Mouse (Mus musculus) macrophage (primary cell): ENCODE measurements at regions not wholly inside any gene's neighbourhood (a gene's known extent, or its start where the extent isn't known, plus 50 kb on each side); places are given as distances from the start of the nearest gene placed in this dataset.

Experiments
- H3K27ac ChIP-seq: fragments of 350-480 bp; formaldehyde crosslinking; 2 replicates; pipeline ENCODE4 v1.9.0; 2021
- H3K36me3 ChIP-seq: fragments of 350-480 bp; formaldehyde crosslinking; 2 replicates; pipeline ENCODE4 v1.9.0; 2021; ENCODE audit errors: inconsistent target
- H3K4me3 ChIP-seq: fragments of 350-480 bp; formaldehyde crosslinking; 2 replicates; pipeline ENCODE4 v1.9.0; 2021; ENCODE audit errors: inconsistent target
- H3K79me2 ChIP-seq: fragments of 350-480 bp; formaldehyde crosslinking; 2 replicates; pipeline ENCODE4 v1.9.0; 2021; ENCODE audit errors: inconsistent target
- WGBS: methylation state at CpG from one replicate; pipeline ENCODE4 v1.1.7; 2026; ENCODE audit warnings: inconsistent platforms; ENCODE audit not compliant: missing documents; 5-methylcytosine and 5-hydroxymethylcytosine counted together

DNA sequence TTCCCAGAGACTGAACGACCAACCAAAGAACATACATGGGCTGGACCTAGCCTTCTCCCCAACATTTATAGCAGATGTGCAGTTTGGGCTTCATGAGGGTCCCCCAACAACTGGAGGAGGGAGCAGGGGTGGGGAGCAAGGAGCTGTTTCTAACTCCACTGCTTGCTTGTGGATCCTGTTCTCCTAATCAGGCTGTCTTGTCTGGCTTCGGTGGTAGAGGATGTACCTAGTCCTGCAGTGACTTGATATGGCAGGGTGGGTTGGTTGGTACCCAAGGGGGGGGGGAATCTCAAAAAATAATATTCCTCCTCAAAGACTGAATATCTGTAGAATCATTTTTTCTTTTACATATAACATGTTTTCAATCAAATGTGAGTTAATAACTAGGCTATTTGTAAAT, 168.3 kb upstream of the Jmjd1c start:
- Histone ChIP-seq H3K27ac (peak overlapping the region; percentile 98), H3K79me2 (no peaks in the 10 kb centered on the region), H3K4me3 (no peak overlapping the region), H3K36me3 (no peaks in the 10 kb centered on the region)
- WGBS: 86% methylated on average over 2 of the region's 2 CpGs

GRCm38 (mm10) chr10:66928211-66928990, 167.5 kb upstream of the Jmjd1c start:
- 44% methylated on average over 6 of the region's 6 CpGs for WGBS
- H3K27ac ChIP-seq: peak overlapping the region; percentile 98
- H3K79me2 ChIP-seq: no peaks in the 10 kb centered on the region
- no peak overlapping the region for H3K4me3 ChIP-seq
- no peaks in the 10 kb centered on the region for H3K36me3 ChIP-seq

DNA sequence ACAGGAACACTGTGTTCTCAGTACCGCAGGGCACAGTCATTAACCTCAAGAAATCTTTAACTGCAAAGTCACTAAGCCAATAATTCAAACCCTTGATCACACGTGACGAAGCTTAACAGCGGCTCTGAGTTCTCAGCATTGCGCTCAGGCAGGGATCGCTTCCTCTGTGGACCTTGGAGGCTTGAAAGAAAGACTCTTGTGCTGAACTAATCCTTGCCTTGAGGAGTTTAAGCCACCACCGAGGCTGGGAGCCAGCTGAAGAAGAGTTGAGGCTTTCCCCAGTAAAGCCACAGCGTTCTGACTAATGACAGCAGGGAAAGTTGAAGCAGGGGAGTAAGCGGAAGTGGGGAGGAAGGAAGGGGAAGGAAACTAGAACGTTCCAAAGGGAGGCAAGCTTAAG, 165.4 kb upstream of the Jmjd1c start:
- peak overlapping the region; percentile 98 for H3K27ac ChIP-seq
- WGBS: under 1% methylated on average over 10 of the region's 10 CpGs
- H3K36me3 ChIP-seq: no peaks in the 10 kb centered on the region
- H3K79me2 ChIP-seq: no peaks in the 10 kb centered on the region
- H3K4me3 ChIP-seq: peak overlapping the region; percentile 32

DNA sequence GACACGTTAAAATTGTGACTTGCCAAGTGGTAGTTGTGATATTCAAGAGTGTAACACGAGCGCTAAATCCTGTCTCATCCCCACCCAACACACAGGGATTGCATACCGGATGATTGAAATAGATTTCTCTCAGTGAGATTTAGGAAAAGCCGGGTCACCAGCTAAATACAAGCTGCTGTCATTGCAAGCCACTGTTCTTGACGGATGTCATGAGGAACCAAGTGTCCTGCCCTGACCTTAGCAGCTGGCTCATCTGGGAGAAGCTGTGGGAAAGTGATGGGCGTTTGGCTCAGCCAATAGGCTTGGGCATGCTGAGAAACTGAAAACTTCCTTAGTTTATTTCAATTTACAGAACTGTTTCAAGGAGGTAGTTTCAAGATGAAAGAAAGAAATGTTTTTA, 164.4 kb upstream of the Jmjd1c start:
- H3K36me3 ChIP-seq: no peaks in the 10 kb centered on the region
- H3K27ac ChIP-seq: peak overlapping the region; percentile 98
- 46% methylated on average over 7 of the region's 7 CpGs for WGBS
- no peaks in the 10 kb centered on the region for H3K79me2 ChIP-seq
- H3K4me3 ChIP-seq: no peak overlapping the region

DNA sequence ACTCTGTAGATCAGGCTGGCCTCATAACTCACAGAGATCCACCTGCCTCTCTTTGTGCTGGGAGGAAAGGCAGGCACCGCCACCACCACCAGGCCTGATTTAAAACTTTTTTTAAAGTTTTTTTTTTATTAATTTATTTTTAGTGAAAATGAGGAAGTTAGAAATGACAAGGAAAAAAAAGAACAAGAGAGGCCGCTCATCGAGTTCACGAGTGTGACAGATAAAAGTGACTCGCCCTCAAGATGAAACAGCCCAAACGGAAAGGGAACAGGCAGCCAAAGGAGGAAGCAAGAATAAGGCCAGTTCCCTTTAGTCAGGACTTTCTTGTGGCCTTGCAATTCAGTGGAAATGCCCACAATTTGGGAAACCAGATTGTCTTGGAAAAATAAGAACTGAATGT, 163.4 kb upstream of the Jmjd1c start:
- H3K36me3 ChIP-seq: no peaks in the 10 kb centered on the region
- WGBS: 1% methylated on average over 6 of the region's 6 CpGs
- no peak overlapping the region for H3K4me3 ChIP-seq
- H3K79me2 ChIP-seq: no peaks in the 10 kb centered on the region
- H3K27ac ChIP-seq: peak overlapping the region; percentile 98

DNA sequence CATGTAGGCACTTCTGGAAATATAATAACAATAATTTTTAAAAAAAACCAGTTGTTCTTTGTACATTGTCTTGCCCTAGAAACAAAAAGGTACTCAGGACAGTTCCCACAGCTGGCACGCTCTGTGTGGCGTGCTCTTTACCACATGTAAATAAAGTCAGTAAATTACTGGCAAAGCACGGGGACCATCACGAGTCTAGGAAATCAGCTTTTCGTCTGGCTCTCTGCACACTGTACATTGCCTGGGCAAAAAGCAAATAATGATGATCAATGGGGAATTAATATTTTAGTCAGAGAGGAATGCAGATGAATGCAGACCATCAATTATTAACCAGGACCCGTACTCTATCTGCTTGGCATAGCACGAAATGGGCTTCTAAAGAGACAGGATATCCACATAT, 162.2 kb upstream of the Jmjd1c start:
- H3K79me2 ChIP-seq: no peaks in the 10 kb centered on the region
- H3K27ac ChIP-seq: peak overlapping the region; percentile 98
- WGBS: 94% methylated on average over 7 of the region's 7 CpGs
- H3K36me3 ChIP-seq: no peaks in the 10 kb centered on the region
- no peak overlapping the region for H3K4me3 ChIP-seq

GRCm38 (mm10) chr10:66935731-66936130, 160.2 kb upstream of the Jmjd1c start:
- peak overlapping the region; percentile 13; the same call in 1 of the 2 replicates for H3K27ac ChIP-seq
- H3K79me2 ChIP-seq: no peaks in the 10 kb centered on the region
- WGBS: 96% methylated on average over 6 of the region's 6 CpGs
- H3K4me3 ChIP-seq: no peak overlapping the region
- no peaks in the 10 kb centered on the region for H3K36me3 ChIP-seq

DNA sequence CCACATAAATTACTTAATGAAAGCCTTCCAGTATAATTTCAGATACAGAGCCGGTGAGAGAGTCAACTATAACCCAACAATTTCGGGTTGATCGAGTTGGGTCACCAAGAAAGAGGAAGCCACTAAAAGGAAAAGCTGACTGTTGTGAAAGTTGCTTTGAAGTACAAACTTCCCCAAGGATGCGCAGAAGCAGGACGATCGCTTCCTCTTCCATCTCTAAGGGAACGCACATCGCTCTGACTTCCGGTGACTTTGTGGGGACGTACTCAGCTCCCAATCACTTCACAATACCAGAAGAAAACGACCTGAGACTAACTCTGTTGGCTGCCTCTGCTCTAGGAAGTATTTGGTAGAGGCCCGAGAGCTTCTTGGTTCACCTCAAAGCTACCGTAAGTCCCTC, 158.8 kb upstream of the Jmjd1c start:
- Histone ChIP-seq H3K27ac (peak overlapping the region; percentile 92), H3K79me2 (no peaks in the 10 kb centered on the region), H3K4me3 (no peak overlapping the region), H3K36me3 (no peaks in the 10 kb centered on the region)
- WGBS: 2% methylated on average over 13 of the region's 13 CpGs

- H3K27ac ChIP-seq: no peak overlapping the region
- 54% methylated on average over 6 of the region's 6 CpGs for WGBS
- H3K4me3 ChIP-seq: no peak overlapping the region
- no peaks in the 10 kb centered on the region for H3K36me3 ChIP-seq
- H3K79me2 ChIP-seq: no peaks in the 10 kb centered on the region
Measured at GRCm38 (mm10) chr10:66940368-66940767, 155.6 kb upstream of the Jmjd1c start.

- no peaks in the 10 kb centered on the region for H3K79me2 ChIP-seq
- H3K27ac ChIP-seq: no peak overlapping the region
- WGBS: 77% methylated on average over 5 of the region's 5 CpGs
- no peaks in the 10 kb centered on the region for H3K36me3 ChIP-seq
- H3K4me3 ChIP-seq: no peak overlapping the region
Measured at GRCm38 (mm10) chr10:66940922-66941321, 155.0 kb upstream of the Jmjd1c start.

GRCm38 (mm10) chr10:66941974-66942373, 154.0 kb upstream of the Jmjd1c start:
- no peaks in the 10 kb centered on the region for H3K36me3 ChIP-seq
- no peaks in the 10 kb centered on the region for H3K79me2 ChIP-seq
- H3K27ac ChIP-seq: no peak overlapping the region
- WGBS: 97% methylated on average over 3 of the region's 3 CpGs
- H3K4me3 ChIP-seq: no peak overlapping the region

- H3K27ac ChIP-seq: no peak overlapping the region
- WGBS: 57% methylated on average over 5 of the region's 5 CpGs
- no peak overlapping the region for H3K4me3 ChIP-seq
- no peaks in the 10 kb centered on the region for H3K36me3 ChIP-seq
- H3K79me2 ChIP-seq: no peaks in the 10 kb centered on the region
Measured at GRCm38 (mm10) chr10:66943875-66944274, 152.1 kb upstream of the Jmjd1c start.

GRCm38 (mm10) chr10:66946161-66946560, 149.8 kb upstream of the Jmjd1c start:
- WGBS: 79% methylated on average over 2 of the region's 2 CpGs

DNA sequence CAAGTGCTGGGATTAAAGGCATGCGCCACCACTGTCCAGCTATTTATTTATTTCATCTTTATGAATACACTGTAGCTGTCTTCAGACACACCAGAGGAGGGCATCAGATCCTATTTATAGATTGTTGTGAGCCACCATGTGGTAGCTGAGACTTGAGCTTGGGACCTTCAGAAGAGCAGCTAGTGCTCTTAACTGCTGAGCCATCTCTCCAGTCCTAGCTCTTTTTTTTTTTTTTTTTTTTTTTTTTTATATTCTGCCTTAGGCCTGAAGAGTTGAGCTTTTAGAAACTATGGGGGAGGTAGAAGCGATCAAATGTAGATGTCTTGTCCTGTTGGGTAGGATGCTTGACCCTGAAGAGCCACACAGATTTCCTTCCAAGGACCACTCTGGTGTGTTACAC, 147.6 kb upstream of the Jmjd1c start:
- Histone ChIP-seq H3K4me3 (no peak overlapping the region), H3K36me3 (no peaks in the 10 kb centered on the region), H3K79me2 (no peaks in the 10 kb centered on the region), H3K27ac (no peak overlapping the region)
- WGBS: 100% methylated on average over 2 of the region's 2 CpGs

More at GRCm38 (mm10) chr10:66946161-66946560, 149.8 kb upstream of the Jmjd1c start:
- Histone ChIP-seq H3K4me3 (no peak overlapping the region), H3K79me2 (no peaks in the 10 kb centered on the region), H3K36me3 (no peaks in the 10 kb centered on the region), H3K27ac (no peak overlapping the region)

DNA sequence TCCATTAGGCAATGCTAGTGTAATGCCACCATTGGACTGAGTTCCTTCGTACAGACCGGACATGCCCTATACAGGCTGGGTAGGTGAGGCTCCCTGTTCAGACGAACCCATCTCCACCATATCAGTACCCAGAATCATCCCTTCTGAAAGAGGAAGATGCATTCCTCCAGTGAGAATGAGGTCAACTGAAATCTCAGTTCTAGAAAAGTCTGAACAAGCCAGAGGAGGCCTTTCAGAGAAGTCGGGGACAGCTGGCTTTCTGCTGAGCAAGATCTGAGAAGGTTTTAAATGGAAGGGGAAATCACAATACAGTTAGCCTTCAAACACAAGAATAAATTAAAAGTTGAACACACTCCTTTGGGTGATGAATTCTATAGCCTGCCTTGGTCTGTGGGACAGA, 145.5 kb upstream of the Jmjd1c start:
- H3K36me3 ChIP-seq: no peaks in the 10 kb centered on the region
- no peak overlapping the region for H3K4me3 ChIP-seq
- 54% methylated on average over 4 of the region's 4 CpGs for WGBS
- H3K79me2 ChIP-seq: no peaks in the 10 kb centered on the region
- peak overlapping the region; percentile 61 for H3K27ac ChIP-seq
